Mouse (Mus musculus): ENCODE data around the gene Glis1.

DNA sequence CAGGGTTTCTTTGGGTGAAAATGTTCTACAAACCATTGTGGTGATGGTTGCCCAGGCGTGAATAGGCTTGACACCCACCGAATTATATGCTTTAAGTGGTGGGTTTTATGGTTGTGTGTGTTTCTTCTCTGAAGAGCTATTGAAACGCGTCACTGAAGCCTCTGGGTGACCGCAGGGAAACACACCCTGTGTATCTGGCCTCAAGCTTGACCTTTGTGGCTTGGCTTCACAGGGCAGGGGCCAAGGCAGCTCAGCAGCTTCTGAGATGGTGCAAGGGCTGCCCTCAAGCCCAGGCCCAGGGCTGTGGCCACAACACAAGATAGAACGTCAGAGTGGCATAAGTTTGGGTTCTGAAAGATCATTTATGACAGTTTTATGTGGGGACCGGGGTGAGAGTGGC lies 167.9 kb downstream of the Glis1 start:
- no peak for TF ChIP-seq EP300 (IDR thresholded peaks at IDR 0.05; ENCODE audit: low read depth)
- no peak for TF ChIP-seq CTCF (IDR thresholded peaks at IDR 0.05; ENCODE audit: low read depth)

Data from heart, postnatal 0 days (tissue).